Mouse (Mus musculus): ENCODE measurements around the gene C130050O18Rik. TPM values are rescaled to one million over a fixed set of nuclear protein-coding genes. Genes with fewer than 3 reads are reported as not detected.

C130050O18Rik gene
- total RNA-seq, 2 experiments from 2014 or later: 0.15 to 0.33 TPM

GRCm38 (mm10) chr5:139407121-139407885 lies 2.2 kb downstream of the C130050O18Rik start:
- H3K27ac ChIP-seq: peak overlapping the region; percentile 84
- intact Hi-C loops (cut with DNase I): loop anchor here (5.0 kb wide), 1 partner anchor 55 kb away; the partner anchor contains the start of gene 3110082I17Rik

GRCm38 (mm10) chr5:139408511-139408910 lies 3.4 kb downstream of the C130050O18Rik start:
- peak; percentile 60 for DNase-seq
- no peak overlapping the region for H3K4me3 ChIP-seq
- H3K27ac ChIP-seq: peak overlapping the region; percentile 84
- intact Hi-C loops (cut with DNase I): loop anchor here (5.0 kb wide), 1 partner anchor 54 kb away; the partner anchor contains the start of gene 3110082I17Rik
- no peak for TF ChIP-seq CTCF (IDR thresholded peaks at IDR 0.05)

More at GRCm38 (mm10) chr5:139407121-139407885, 2.2 kb downstream of the C130050O18Rik start:
- DNase-seq: peak; percentile 85
- peak; percentile 11; the same call in 1 of the 2 replicates for TF ChIP-seq CTCF (IDR thresholded peaks at IDR 0.05)
- H3K4me3 ChIP-seq: peak overlapping the region; percentile 4; the same call in 1 of the 2 replicates

GRCm38 (mm10) chr5:139409412-139409811 lies 4.3 kb downstream of the C130050O18Rik start:
- H3K4me3 ChIP-seq: peak overlapping the region; percentile 29; the same call in 1 of the 2 replicates
- intact Hi-C loops (cut with DNase I): loop anchor here (5.0 kb wide), 1 partner anchor 53 kb away; the partner anchor contains the start of gene 3110082I17Rik
- TF ChIP-seq CTCF (IDR thresholded peaks at IDR 0.05): 0 out of 2 replicates have a peak, but pooled peaks have one; percentile 4
- DNase-seq: peak; percentile 91
- H3K27ac ChIP-seq: peak overlapping the region; percentile 84

GRCm38 (mm10) chr5:139410056-139410455 lies 5.0 kb downstream of the C130050O18Rik start:
- TF ChIP-seq CTCF (IDR thresholded peaks at IDR 0.05): no peak
- DNase-seq: peak; percentile 46
- Histone ChIP-seq H3K27ac (peak overlapping the region; percentile 84), H3K4me3 (no peak overlapping the region)
- intact Hi-C loops (cut with DNase I): loop anchor here (10.0 kb wide), 1 partner anchor 135 kb away; no protein-coding TSS in a partner anchor

GRCm38 (mm10) chr5:139411117-139411516 lies 6.0 kb downstream of the C130050O18Rik start:
- intact Hi-C loops (cut with DNase I): loop anchor here (10.0 kb wide), 1 partner anchor 136 kb away; no protein-coding TSS in a partner anchor
- DNase-seq: no peak
- H3K27ac ChIP-seq: no peak overlapping the region
- no peak overlapping the region for H3K4me3 ChIP-seq
- no peak for TF ChIP-seq CTCF (IDR thresholded peaks at IDR 0.05)

GRCm38 (mm10) chr5:139411665-139412314 lies 6.7 kb downstream of the C130050O18Rik start:
- DNase-seq: no peak
- H3K27ac ChIP-seq: no peak overlapping the region
- no peak overlapping the region for H3K4me3 ChIP-seq
- intact Hi-C loops (cut with DNase I): loop anchor here (10.0 kb wide), 1 partner anchor 137 kb away; no protein-coding TSS in a partner anchor
- no peak for TF ChIP-seq CTCF (IDR thresholded peaks at IDR 0.05)

- TF ChIP-seq CTCF (IDR thresholded peaks at IDR 0.05): no peak
- intact Hi-C loops (cut with DNase I): loop anchor here (10.0 kb wide), 1 partner anchor 139 kb away; no protein-coding TSS in a partner anchor
- H3K27ac ChIP-seq: no peak overlapping the region
- no peak for DNase-seq
- no peak overlapping the region for H3K4me3 ChIP-seq
These were observed 8.5 kb downstream of the C130050O18Rik start for GRCm38 (mm10) chr5:139413545-139413944.

- intact Hi-C loops (cut with DNase I): loop anchor here (10.0 kb wide), 1 partner anchor 140 kb away; no protein-coding TSS in a partner anchor
- Histone ChIP-seq H3K27ac (no peak overlapping the region), H3K4me3 (no peak overlapping the region)
- DNase-seq: no peak
- no peak for TF ChIP-seq CTCF (IDR thresholded peaks at IDR 0.05)
These were observed 9.9 kb downstream of the C130050O18Rik start for GRCm38 (mm10) chr5:139415001-139415400.

GRCm38 (mm10) chr5:139416942-139417341 lies 11.9 kb downstream of the C130050O18Rik start:
- TF ChIP-seq CTCF (IDR thresholded peaks at IDR 0.05): peak; percentile 38
- Histone ChIP-seq H3K4me3 (no peak overlapping the region), H3K27ac (no peak overlapping the region)
- intact Hi-C loops (cut with DNase I): loop anchor here (10.0 kb wide), 1 partner anchor 142 kb away; no protein-coding TSS in a partner anchor
- no peak for DNase-seq

GRCm38 (mm10) chr5:139417480-139417879 lies 12.4 kb downstream of the C130050O18Rik start:
- H3K4me3 ChIP-seq: no peak overlapping the region
- no peak for DNase-seq
- no peak overlapping the region for H3K27ac ChIP-seq
- TF ChIP-seq CTCF (IDR thresholded peaks at IDR 0.05): peak; percentile 29
- intact Hi-C loops (cut with DNase I): loop anchor here (10.0 kb wide), 1 partner anchor 143 kb away; no protein-coding TSS in a partner anchor

GRCm38 (mm10) chr5:139418110-139418509 lies 13.0 kb downstream of the C130050O18Rik start:
- no peak overlapping the region for H3K4me3 ChIP-seq
- no peak for TF ChIP-seq CTCF (IDR thresholded peaks at IDR 0.05)
- no peak overlapping the region for H3K27ac ChIP-seq

GRCm38 (mm10) chr5:139418633-139419032 lies 13.6 kb downstream of the C130050O18Rik start:
- Histone ChIP-seq H3K4me3 (no peak overlapping the region), H3K27ac (no peak overlapping the region)
- no peak for TF ChIP-seq CTCF (IDR thresholded peaks at IDR 0.05)
- intact Hi-C loops (cut with DNase I): loop anchor here (10.0 kb wide), 1 partner anchor 144 kb away; no protein-coding TSS in a partner anchor
- no peak for DNase-seq

More at GRCm38 (mm10) chr5:139418110-139418509, 13.0 kb downstream of the C130050O18Rik start:
- DNase-seq: no peak
- intact Hi-C loops (cut with DNase I): loop anchor here (10.0 kb wide), 1 partner anchor 143 kb away; no protein-coding TSS in a partner anchor

Measured in gastrocnemius, adult 2 months (tissue).